Mouse (Mus musculus) MEL (cell line): ENCODE data around the gene Btaf1. TPM values are rescaled to one million over a fixed set of nuclear protein-coding genes. Genes with fewer than 3 reads are reported as not detected.

Source experiments
- DNase-seq: peaks from one replicate; pipeline ENCODE4 v3.0.0; 2011; ENCODE audit warnings: low read depth, low spot score
- H3K27ac ChIP-seq: 2 replicates; pipeline ENCODE4 v1.5.1; 2012; ENCODE audit warnings: low read depth, mild to moderate bottlenecking, control low read depth, low read length, moderate library complexity; ENCODE audit not compliant: control insufficient read depth
- H3K27me3 ChIP-seq, 2 experiments: fragments of 150-350 bp in 1 of 2; sonication (generic) in 1 of 2; 2 replicates each; pipeline ENCODE4 v1.6.1; 2012; ENCODE audit warnings: low read length in 2 of 2, mild to moderate bottlenecking in 2 of 2, improper control_type of control experiment in 1 of 2, moderate library complexity in 1 of 2; ENCODE audit not compliant: insufficient read depth in 2 of 2, control insufficient read depth in 1 of 2
- H3K36me3 ChIP-seq, 2 experiments: 2 replicates each; pipeline ENCODE4 v1.6.1; 2012 to 2014; ENCODE audit warnings: low read length in 2 of 2, improper control_type of control experiment in 1 of 2, inconsistent platforms in 1 of 2, mild to moderate bottlenecking in 1 of 2; ENCODE audit not compliant: insufficient read depth in 2 of 2, control insufficient read depth in 1 of 2
- H3K4me1 ChIP-seq, 2 experiments: fragments of 150-350 bp in 1 of 2; sonication (generic) in 1 of 2; 2 replicates each; pipeline ENCODE4 v1.6.1; 2012; ENCODE audit warnings: low read length in 2 of 2, improper control_type of control experiment in 1 of 2, mild to moderate bottlenecking in 1 of 2; ENCODE audit not compliant: insufficient read depth in 2 of 2, control insufficient read depth in 1 of 2
- H3K4me3 ChIP-seq, 2 experiments: fragments of 150-350 bp in 1 of 2; sonication (generic) in 1 of 2; 2 replicates each; pipeline ENCODE4 v1.5.1; 2012; ENCODE audit warnings: low read depth in 2 of 2, low read length in 2 of 2, mild to moderate bottlenecking in 2 of 2, moderate library complexity in 2 of 2, control low read depth in 1 of 2, improper control_type of control experiment in 1 of 2; ENCODE audit not compliant: control insufficient read depth in 1 of 2, insufficient read depth in 1 of 2
- H3K79me2 ChIP-seq: 2 replicates; pipeline ENCODE4 v1.6.1; 2012; ENCODE audit warnings: mild to moderate bottlenecking, low read length, moderate library complexity; ENCODE audit not compliant: control insufficient read depth, poor library complexity, insufficient read depth
- H3K9ac ChIP-seq: 2 replicates; pipeline ENCODE4 v1.6.1; 2012; ENCODE audit warnings: low read depth, mild to moderate bottlenecking, control low read depth, low read length, moderate library complexity; ENCODE audit not compliant: control insufficient read depth, poor library complexity, severe bottlenecking
- H3K9me3 ChIP-seq: fragments of 150-350 bp; sonication (generic); replicated peaks from 2 replicates; pipeline ENCODE4 v1.6.1; 2012; ENCODE audit warnings: mild to moderate bottlenecking, low read length, improper control_type of control experiment, moderate library complexity; ENCODE audit not compliant: insufficient read depth
- BHLHE40 ChIP-seq: IDR thresholded peaks from 2 replicates; pipeline ENCODE4 v1.6.1; 2012; ENCODE audit warnings: low read depth, mild to moderate bottlenecking, inconsistent platforms, low read length, improper control_type of control experiment, borderline replicate concordance
- CHD1 ChIP-seq: IDR thresholded peaks from 2 replicates; pipeline ENCODE4 v1.6.1; 2012; ENCODE audit warnings: low read depth, mild to moderate bottlenecking, inconsistent platforms, low read length, improper control_type of control experiment
- CHD2 ChIP-seq: IDR thresholded peaks from 2 replicates; pipeline ENCODE4 v1.6.1; 2011; ENCODE audit warnings: low read length, improper control_type of control experiment
- E2F4 ChIP-seq: IDR thresholded peaks from 2 replicates; pipeline ENCODE4 v1.6.1; 2011; ENCODE audit warnings: low read depth, low read length, improper control_type of control experiment, borderline replicate concordance
- ELF1 ChIP-seq: IDR thresholded peaks from 2 replicates; pipeline ENCODE4 v1.6.1; 2014; ENCODE audit warnings: low read depth, mild to moderate bottlenecking, inconsistent platforms, low read length, improper control_type of control experiment, moderate library complexity
- EP300 ChIP-seq, 2 experiments: IDR thresholded peaks; 2 replicates each; pipeline ENCODE4 v1.6.1; 2011; ENCODE audit warnings: improper control_type of control experiment in 2 of 2, low read length in 2 of 2, low read depth in 1 of 2, mild to moderate bottlenecking in 1 of 2
- ETS1 ChIP-seq: IDR thresholded peaks from 2 replicates; pipeline ENCODE4 v1.6.1; 2012; ENCODE audit warnings: low read depth, mild to moderate bottlenecking, inconsistent platforms, low read length, improper control_type of control experiment, moderate library complexity
- GATA1 ChIP-seq: IDR thresholded peaks from 2 replicates; pipeline ENCODE4 v1.6.1; 2011; ENCODE audit warnings: low read depth, low read length, improper control_type of control experiment
- KAT2A ChIP-seq: conservative IDR thresholded peaks from 2 replicates; pipeline ENCODE4 v1.6.1; 2012; ENCODE audit warnings: low read depth, low read length, improper control_type of control experiment, inconsistent platforms
- MXI1 ChIP-seq: IDR thresholded peaks from 2 replicates; pipeline ENCODE4 v1.6.1; 2011; ENCODE audit warnings: mild to moderate bottlenecking, low read depth, low read length, improper control_type of control experiment
- MYC ChIP-seq: IDR thresholded peaks from 2 replicates; pipeline ENCODE4 v1.6.1; 2011; ENCODE audit warnings: low read depth, mild to moderate bottlenecking, low read length, improper control_type of control experiment, moderate library complexity
- RCOR1 ChIP-seq: IDR thresholded peaks from 2 replicates; pipeline ENCODE4 v1.6.1; 2012; ENCODE audit warnings: low read depth, mild to moderate bottlenecking, inconsistent platforms, low read length, improper control_type of control experiment
- SIN3A ChIP-seq: IDR thresholded peaks from 2 replicates; pipeline ENCODE4 v1.6.1; 2012; ENCODE audit warnings: low read length, improper control_type of control experiment, inconsistent platforms
- TAL1 ChIP-seq: IDR thresholded peaks from 2 replicates; pipeline ENCODE4 v1.6.1; 2012; ENCODE audit warnings: mild to moderate bottlenecking, inconsistent platforms, low read length, moderate library complexity, mixed read lengths
- TCF12 ChIP-seq: IDR thresholded peaks from 2 replicates; pipeline ENCODE4 v1.6.1; 2014; ENCODE audit warnings: low read depth, mild to moderate bottlenecking, inconsistent platforms, low read length, improper control_type of control experiment, moderate library complexity
- ZNF384 ChIP-seq: IDR thresholded peaks from 2 replicates; pipeline ENCODE4 v1.6.1; 2012; ENCODE audit warnings: low read depth, mild to moderate bottlenecking, inconsistent platforms, low read length, improper control_type of control experiment
- polyA plus RNA-seq, 2 experiments: library from polyadenylated mRNA; stranded (reverse) in 1 of 2; unstranded in 1 of 2; fragments of >175 nt in 1 of 2; fragments of >200 nt in 1 of 2; gene quantifications; 2 replicates each; pipeline versions ENCODE4 v1.2.1 to v1.2.4; 2012; ENCODE audit warnings: low replicate concordance in 2 of 2, low read depth in 1 of 2; ENCODE audit not compliant: insufficient read length in 2 of 2, insufficient read depth in 1 of 2, missing spikeins in 1 of 2
- total RNA-seq: library from RNA; depleted of rRNA; stranded (reverse); fragments of 300-350 nt; gene quantifications from 2 replicates; pipeline ENCODE4 v1.2.3, GENCODE M21; 2012

Btaf1 gene
- total and polyA plus RNA-seq, 3 experiments, result 40.1 to 69.5 (median 46.1) TPM

DNA sequence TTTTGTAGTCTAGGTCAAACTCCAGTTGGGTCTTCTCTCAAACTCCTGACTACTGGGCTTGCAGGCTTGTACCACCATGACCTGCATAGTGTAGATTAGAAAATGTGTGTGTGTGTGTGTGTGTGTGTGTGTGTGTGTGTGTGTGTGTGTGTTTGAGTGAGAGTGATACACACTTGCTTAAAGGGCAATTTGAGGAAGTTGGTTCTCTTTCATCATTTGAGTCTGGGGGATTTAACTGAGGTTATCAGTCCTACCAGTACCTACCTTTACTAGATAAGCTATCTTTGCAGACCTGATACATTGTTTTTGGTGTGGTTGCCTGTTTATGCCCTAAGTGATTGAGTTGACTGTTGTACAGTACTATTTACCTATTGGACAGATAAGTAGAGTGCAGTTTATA lies 6.2 kb downstream of the Btaf1 start:
- H3K9me3 ChIP-seq, result no peaks in the 10 kb centered on the region
- peak overlapping the region; percentile 83 for H3K27ac ChIP-seq
- peak; percentile 74 for DNase-seq
- peaks cover 75% of the 10 kb centered on the region for H3K79me2 ChIP-seq
- no peak overlapping the region for H3K4me3 ChIP-seq
- H3K4me1 ChIP-seq, result peaks cover 32 to 51% of the 10 kb centered on the region in 2 experiments
- H3K27me3 ChIP-seq, result no peaks in the 10 kb centered on the region
- H3K36me3 ChIP-seq, result peaks cover 8 to 80% of the 10 kb centered on the region in 2 experiments
- peak; percentile 69 for TF ChIP-seq TAL1
- peak; percentile 51; the same call in 1 of the 2 replicates for TF ChIP-seq BHLHE40
- peak; percentile 88 for TF ChIP-seq ETS1
- peak; percentile 84 to 91 for TF ChIP-seq EP300 (IDR thresholded peaks at IDR 0.05; ENCODE audit: low read depth in 1 of 2, low read length in 2 of 2)
- 0 out of 2 replicates have a peak, but pooled peaks have one; percentile 22 for TF ChIP-seq MXI1
- peak; percentile 92 for TF ChIP-seq TCF12
- peak; percentile 94 for TF ChIP-seq GATA1
- no peak for TF ChIP-seq KAT2A
- no peak for TF ChIP-seq MYC
- peak; percentile 72 for TF ChIP-seq RCOR1
- peak; percentile 68 for TF ChIP-seq SIN3A
- no peak for TF ChIP-seq E2F4
- TF ChIP-seq ZNF384, result 0 out of 2 replicates have a peak, but pooled peaks have one; percentile 29
- H3K9ac ChIP-seq, result no peak overlapping the region

DNA sequence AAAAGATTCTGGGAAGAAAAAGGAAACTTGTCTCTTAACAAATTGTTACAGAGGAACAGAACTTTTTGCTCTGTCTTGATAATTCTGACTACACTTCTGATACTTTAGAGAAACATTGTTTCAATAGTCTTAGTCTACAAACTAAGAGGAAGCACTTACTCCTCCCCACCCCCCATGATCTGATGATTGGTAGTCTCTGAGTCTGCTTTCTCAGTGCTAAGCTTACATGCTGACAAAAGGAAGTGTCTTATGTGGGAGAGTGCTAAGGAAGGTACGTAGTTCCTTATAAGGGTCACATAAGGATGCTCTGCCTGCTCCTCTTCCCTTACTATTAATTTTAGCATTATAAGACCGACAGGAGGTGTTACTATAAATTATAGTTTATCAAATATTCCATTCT lies 6.7 kb downstream of the Btaf1 start:
- H3K9ac ChIP-seq, result no peak overlapping the region
- DNase-seq, result peak; percentile 94
- TF ChIP-seq ELF1 (peak; percentile 54; the same call in 1 of the 2 replicates), CHD2 (peak; percentile 40; the same call in 1 of the 2 replicates), ETS1 (0 out of 2 replicates have a peak, but pooled peaks have one; percentile 5), SIN3A (peak; percentile 2; the same call in 1 of the 2 replicates), EP300 (IDR thresholded peaks at IDR 0.05; ENCODE audit: low read depth in 1 of 2, low read length in 2 of 2) (0 out of 4 replicates have a peak, but pooled peaks of 1 of the 2 experiments have one; percentile 39), RCOR1 (0 out of 2 replicates have a peak, but pooled peaks have one; percentile 22), CHD1 (0 out of 2 replicates have a peak, but pooled peaks have one; percentile 11), TCF12 (0 out of 2 replicates have a peak, but pooled peaks have one; percentile 7), MYC (0 out of 2 replicates have a peak, but pooled peaks have one; percentile 23), ZNF384 (no peak), KAT2A (no peak), E2F4 (no peak)
- TF ChIP-seq, all 39 proteins: peak for 9
- Histone ChIP-seq H3K27ac (peak overlapping the region; percentile 40; the same call in 1 of the 2 replicates), H3K9me3 (no peaks in the 10 kb centered on the region), H3K4me3 (no peak overlapping the region), H3K36me3 (peaks cover 11 to 81% of the 10 kb centered on the region in 2 experiments), H3K4me1 (peaks cover 32 to 51% of the 10 kb centered on the region in 2 experiments), H3K79me2 (peaks cover 73% of the 10 kb centered on the region), H3K27me3 (no peaks in the 10 kb centered on the region)
